Mouse (Mus musculus) heart, embryonic 16.5 days (tissue): ENCODE data around the gene Nsd2. TPM values are rescaled to one million over a fixed set of nuclear protein-coding genes. Genes with fewer than 3 reads are reported as not detected.

Experiments used
- ATAC-seq: fragments of 200-750 bp; cut with Nextera tagmentation; replicated peaks from 2 replicates; pipeline ENCODE4 v1.8.0; 2017; ENCODE audit warnings: moderate number of reproducible peaks; ENCODE audit not compliant: insufficient read depth, low FRiP score; ENCODE audit errors: extremely low read depth
- H3K27ac ChIP-seq: fragments of 300-500 bp; sonication (generic); 2 replicates; pipeline ENCODE4 v1.5.1; 2014; ENCODE audit warnings: mild to moderate bottlenecking, low read length, control low read depth, moderate library complexity
- H3K27me3 ChIP-seq: fragments of 300-500 bp; sonication (generic); 2 replicates; pipeline ENCODE4 v1.6.1; 2014; ENCODE audit warnings: low read length, mixed read lengths; ENCODE audit not compliant: control insufficient read depth, insufficient read depth
- H3K36me3 ChIP-seq: fragments of 300-500 bp; sonication (generic); 2 replicates; pipeline ENCODE4 v1.6.1; 2014; ENCODE audit not compliant: control insufficient read depth, insufficient read depth
- H3K4me1 ChIP-seq: fragments of 300-500 bp; sonication (generic); 2 replicates; pipeline ENCODE4 v1.6.1; 2014; ENCODE audit warnings: low read length, mixed read lengths; ENCODE audit not compliant: control insufficient read depth, insufficient read depth
- H3K4me2 ChIP-seq: fragments of 300-500 bp; sonication (generic); 2 replicates; pipeline ENCODE4 v1.6.1; 2014; ENCODE audit warnings: low read depth, mild to moderate bottlenecking, control low read depth, low read length
- H3K4me3 ChIP-seq: fragments of 300-500 bp; sonication (generic); 2 replicates; pipeline ENCODE4 v1.5.1; 2014; ENCODE audit warnings: mild to moderate bottlenecking, control low read depth, low read length
- H3K9ac ChIP-seq: fragments of 300-500 bp; sonication (generic); 2 replicates; pipeline ENCODE4 v1.6.1; 2014; ENCODE audit warnings: low read length, control low read depth
- H3K9me3 ChIP-seq: fragments of 300-500 bp; sonication (generic); replicated peaks from 2 replicates; pipeline ENCODE4 v1.6.1; 2016; ENCODE audit warnings: low read length; ENCODE audit not compliant: control insufficient read depth
- WGBS: fragments of 180-500 bp; shearing (Covaris S2); extraction: QIAGEN DNeasy Blood & Tissue Kit; methylation state at CpG from one replicate; pipeline ENCODE4 v1.1.7; 2014; 5-methylcytosine and 5-hydroxymethylcytosine counted together
- polyA plus RNA-seq: library from polyadenylated mRNA; unstranded; fragments of >200 nt; fragmentation: Nextera tagmentation; extraction: Ambion mirVana; gene quantifications from 2 replicates; pipeline ENCODE4 v1.2.1, GENCODE M21; 2015

Gene Nsd2
- polyA plus RNA-seq, 1 experiment from 2014 or later: 24.3 TPM

DNA sequence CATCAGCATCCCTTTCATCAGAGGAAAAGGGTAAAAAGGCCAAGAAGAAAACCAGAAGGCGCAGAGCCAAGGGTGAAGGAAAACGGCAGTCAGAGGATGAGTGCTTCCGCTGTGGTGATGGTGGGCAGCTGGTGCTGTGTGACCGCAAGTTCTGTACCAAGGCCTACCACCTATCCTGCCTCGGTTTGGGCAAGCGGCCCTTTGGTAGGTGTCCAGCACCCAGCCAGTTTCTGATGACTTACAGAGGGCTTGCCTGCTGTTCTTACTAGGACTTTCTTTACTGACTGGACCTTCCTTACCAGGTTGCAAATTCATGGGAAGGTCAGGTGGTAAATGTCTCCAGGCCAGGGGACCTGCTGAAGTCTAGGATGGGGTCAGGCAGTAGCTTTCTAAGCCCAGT lies 72.9 kb downstream of the Nsd2 start:
- Histone ChIP-seq H3K36me3 (peaks cover 75% of the 10 kb centered on the region), H3K4me1 (no peaks in the 10 kb centered on the region), H3K27ac (no peak overlapping the region), H3K27me3 (no peaks in the 10 kb centered on the region), H3K4me3 (no peak overlapping the region), H3K9me3 (no peaks in the 10 kb centered on the region), H3K4me2 (no peak overlapping the region), H3K9ac (no peak overlapping the region)
- ATAC-seq: no peak
- 92% methylated on average over 6 of the region's 6 CpGs for WGBS

DNA sequence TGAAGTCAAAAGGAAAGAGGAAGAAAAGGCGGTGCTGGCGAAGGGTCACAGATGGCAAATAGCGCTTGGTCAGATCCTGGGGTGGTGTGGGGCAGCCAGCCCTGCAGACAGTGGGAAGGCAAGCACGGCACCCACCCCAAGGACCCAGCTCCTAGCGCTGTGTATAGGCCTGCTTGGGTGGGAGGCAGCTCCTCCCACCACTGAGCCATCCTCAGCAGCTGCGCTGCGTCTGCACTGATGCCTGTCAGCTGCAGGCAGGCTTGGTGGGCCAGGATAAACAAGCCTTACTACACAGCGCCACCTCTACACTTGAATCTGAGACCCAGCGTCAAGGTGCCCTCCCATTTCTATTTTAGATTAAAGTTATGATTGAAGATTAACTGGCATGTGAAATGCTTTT lies 74.6 kb downstream of the Nsd2 start:
- 84% methylated on average over 9 of the region's 9 CpGs for WGBS
- H3K9ac ChIP-seq: no peak overlapping the region
- no peak overlapping the region for H3K4me2 ChIP-seq
- peaks cover 78% of the 10 kb centered on the region for H3K36me3 ChIP-seq
- H3K27me3 ChIP-seq: no peaks in the 10 kb centered on the region
- no peak for ATAC-seq
- H3K9me3 ChIP-seq: no peaks in the 10 kb centered on the region
- H3K4me3 ChIP-seq: no peak overlapping the region
- H3K27ac ChIP-seq: no peak overlapping the region
- H3K4me1 ChIP-seq: no peaks in the 10 kb centered on the region

DNA sequence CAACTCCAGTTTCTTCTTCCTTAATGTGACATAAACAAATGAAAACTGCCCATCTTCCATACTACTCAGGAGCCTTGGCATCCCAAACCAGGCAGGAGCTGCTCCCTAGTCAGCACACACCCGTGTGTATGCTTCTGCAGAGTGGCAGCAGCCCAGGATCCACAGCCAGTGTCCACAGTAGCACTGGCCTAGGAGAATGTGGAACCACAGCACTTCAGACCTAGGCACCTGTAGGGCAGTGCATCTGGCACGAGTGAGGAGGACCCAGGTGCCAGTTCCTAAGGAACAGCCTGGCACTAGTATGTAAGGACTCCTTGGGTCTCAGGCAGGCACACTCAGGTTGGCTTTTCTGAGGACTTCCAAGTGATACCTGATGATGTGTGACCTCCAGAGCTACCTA lies 76.6 kb downstream of the Nsd2 start:
- WGBS: 78% methylated on average over 2 of the region's 2 CpGs
- Histone ChIP-seq H3K4me1 (no peaks in the 10 kb centered on the region), H3K27me3 (no peaks in the 10 kb centered on the region), H3K4me2 (no peak overlapping the region), H3K9me3 (no peaks in the 10 kb centered on the region), H3K36me3 (peaks cover 74% of the 10 kb centered on the region), H3K27ac (no peak overlapping the region), H3K4me3 (no peak overlapping the region), H3K9ac (no peak overlapping the region)
- ATAC-seq: no peak

DNA sequence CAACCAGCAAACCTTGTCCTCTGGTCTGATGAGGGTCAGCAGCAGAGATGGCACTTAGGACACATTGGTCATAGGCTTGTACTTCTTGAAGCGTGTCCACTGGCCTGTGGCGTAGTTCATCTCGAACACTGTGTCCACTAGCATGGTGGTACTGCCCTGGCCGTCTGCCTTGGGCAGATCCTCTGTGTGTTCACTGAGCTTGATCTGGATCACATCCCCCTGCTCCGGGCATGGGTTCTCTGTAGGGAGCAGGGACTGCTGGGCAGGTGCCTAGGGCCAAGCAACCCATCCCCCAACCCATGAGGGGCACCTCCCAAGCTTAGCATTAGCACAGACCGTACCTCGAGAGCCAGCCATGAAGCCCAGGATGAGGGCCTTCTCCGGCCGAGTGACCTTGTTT lies 78.1 kb downstream of the Nsd2 start:
- Histone ChIP-seq H3K9ac (no peak overlapping the region), H3K4me2 (no peak overlapping the region), H3K27me3 (no peaks in the 10 kb centered on the region), H3K9me3 (no peaks in the 10 kb centered on the region), H3K4me1 (no peaks in the 10 kb centered on the region), H3K27ac (no peak overlapping the region), H3K4me3 (no peak overlapping the region), H3K36me3 (peaks cover 66% of the 10 kb centered on the region)
- 88% methylated on average over 9 of the region's 9 CpGs for WGBS
- ATAC-seq: no peak

DNA sequence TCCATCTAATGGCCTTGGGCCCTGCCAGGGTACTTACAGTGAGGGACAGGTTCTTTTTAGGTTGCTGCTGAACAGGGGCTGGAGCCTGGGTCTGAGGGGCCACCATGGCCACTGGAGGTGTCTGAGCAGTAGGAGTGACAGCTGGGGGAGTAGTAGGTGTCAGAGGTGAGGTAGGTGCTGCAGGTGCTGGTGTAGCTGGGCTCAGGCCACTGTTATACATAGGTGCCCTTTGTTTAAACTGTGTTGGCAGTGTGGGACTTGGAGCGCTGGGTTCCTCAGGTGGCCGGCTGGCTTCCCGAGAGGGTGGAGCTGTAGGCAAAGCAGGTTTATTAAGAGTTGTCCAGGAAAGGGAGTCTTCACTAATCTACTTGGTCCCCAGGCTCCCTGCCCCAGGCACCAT lies 78.7 kb downstream of the Nsd2 start:
- Histone ChIP-seq H3K27me3 (no peaks in the 10 kb centered on the region), H3K4me3 (no peak overlapping the region), H3K27ac (no peak overlapping the region), H3K4me2 (no peak overlapping the region), H3K4me1 (no peaks in the 10 kb centered on the region), H3K9me3 (no peaks in the 10 kb centered on the region), H3K9ac (no peak overlapping the region), H3K36me3 (peaks cover 61% of the 10 kb centered on the region)
- ATAC-seq: no peak
- WGBS: 93% methylated on average over 3 of the region's 3 CpGs

DNA sequence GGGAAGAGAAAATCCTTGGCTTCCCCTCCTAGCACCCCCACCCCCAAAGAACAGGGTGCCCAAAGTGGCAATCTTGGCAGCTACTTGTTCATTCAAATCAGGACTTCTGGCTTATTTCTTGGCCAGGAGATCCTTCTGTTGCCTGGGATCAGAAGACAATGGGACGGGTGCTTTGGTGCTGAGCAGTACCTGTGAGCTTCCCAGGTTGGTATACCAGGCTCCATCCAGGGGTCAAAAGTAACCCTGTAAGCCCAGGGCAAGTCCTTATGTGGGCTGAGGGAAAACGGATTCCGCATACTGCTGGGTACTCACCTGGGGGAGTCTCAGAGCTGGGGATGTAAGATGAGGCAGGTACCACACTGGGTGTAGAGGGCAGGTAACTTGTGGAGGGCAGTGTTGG lies 79.6 kb downstream of the Nsd2 start:
- Histone ChIP-seq H3K4me1 (no peaks in the 10 kb centered on the region), H3K4me3 (no peak overlapping the region), H3K9me3 (no peaks in the 10 kb centered on the region), H3K36me3 (peaks cover 52% of the 10 kb centered on the region), H3K4me2 (no peak overlapping the region), H3K9ac (no peak overlapping the region), H3K27me3 (no peaks in the 10 kb centered on the region), H3K27ac (no peak overlapping the region)
- ATAC-seq: no peak
- WGBS: 91% methylated on average over 3 of the region's 3 CpGs

DNA sequence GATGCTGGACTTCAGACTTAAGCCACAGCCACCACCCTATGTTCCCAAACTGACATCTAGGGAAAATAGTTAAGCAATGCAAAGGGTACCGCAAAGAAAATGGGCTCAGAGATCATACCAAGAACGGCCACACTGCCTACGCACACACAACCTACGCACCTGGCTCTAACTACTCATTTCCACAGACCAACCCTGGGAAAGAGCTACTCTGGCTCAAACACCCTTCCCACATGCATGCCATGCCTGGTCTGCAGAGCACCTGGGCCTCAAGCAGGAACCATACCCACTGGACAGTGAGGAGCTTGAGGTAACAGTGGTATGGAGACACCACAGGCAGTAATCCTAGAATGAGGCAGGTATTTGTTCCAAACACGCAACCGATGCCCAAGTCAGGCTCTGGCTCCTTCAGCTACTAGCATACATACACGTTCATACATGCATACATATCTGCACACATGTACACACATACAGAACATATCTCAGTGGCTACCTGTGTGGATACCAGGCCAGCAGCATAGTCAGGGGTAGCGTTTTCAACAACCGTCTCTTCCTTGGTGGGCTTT lies 80.3 kb downstream of the Nsd2 start:
- H3K27me3 ChIP-seq: no peaks in the 10 kb centered on the region
- H3K9ac ChIP-seq: no peak overlapping the region
- WGBS: 94% methylated on average over 9 of the region's 9 CpGs
- no peak overlapping the region for H3K4me3 ChIP-seq
- ATAC-seq: no peak
- no peak overlapping the region for H3K27ac ChIP-seq
- H3K4me2 ChIP-seq: no peak overlapping the region
- H3K36me3 ChIP-seq: peaks cover 46% of the 10 kb centered on the region
- no peaks in the 10 kb centered on the region for H3K9me3 ChIP-seq
- no peaks in the 10 kb centered on the region for H3K4me1 ChIP-seq

DNA sequence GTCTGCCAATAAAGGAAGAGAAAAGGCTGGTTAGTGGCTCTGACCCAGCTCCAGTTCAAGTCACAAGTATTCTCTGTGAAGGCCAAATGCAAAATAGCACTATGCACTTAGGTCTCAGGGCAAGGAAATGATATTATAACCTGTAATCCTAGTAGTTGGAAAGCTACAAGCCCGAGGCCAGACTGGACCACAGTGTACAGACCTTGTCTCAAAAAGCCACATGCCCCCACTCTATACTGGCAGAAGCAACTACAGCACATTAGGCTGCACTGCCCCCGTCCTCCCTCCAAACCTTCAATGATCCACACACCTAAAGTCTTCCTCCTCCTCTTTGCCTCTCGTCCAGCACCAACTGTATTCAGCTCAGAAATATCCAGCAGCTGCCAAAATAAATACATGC lies 80.8 kb downstream of the Nsd2 start:
- no peak for ATAC-seq

DNA sequence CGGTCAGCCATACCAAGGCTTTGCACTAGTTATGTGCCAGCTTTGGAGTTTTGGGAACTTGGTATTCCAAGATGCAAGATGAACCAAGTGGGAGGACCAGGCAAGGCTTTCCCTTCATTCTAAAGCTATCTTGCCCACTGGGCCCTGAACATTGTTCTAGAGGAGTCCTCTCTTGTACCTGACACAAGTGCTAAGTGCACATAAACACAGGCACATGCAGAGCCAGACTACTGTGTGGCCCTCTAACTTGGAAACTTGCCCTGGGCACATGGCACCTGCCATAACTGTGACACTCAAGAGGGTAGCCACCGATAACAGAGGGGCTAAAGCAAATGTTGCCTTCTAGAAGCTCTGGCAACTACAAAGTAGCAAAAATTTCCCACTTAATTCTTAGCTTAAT lies 82.2 kb downstream of the Nsd2 start:
- Histone ChIP-seq H3K27me3 (no peaks in the 10 kb centered on the region), H3K9me3 (no peaks in the 10 kb centered on the region), H3K4me1 (no peaks in the 10 kb centered on the region), H3K4me3 (no peak overlapping the region), H3K36me3 (peaks cover 34% of the 10 kb centered on the region), H3K4me2 (no peak overlapping the region), H3K9ac (no peak overlapping the region), H3K27ac (no peak overlapping the region)
- 77% methylated on average over 2 of the region's 2 CpGs for WGBS
- no peak for ATAC-seq

More for the DNA sequence above, 80.8 kb downstream of the Nsd2 start:
- Histone ChIP-seq H3K4me2 (no peak overlapping the region), H3K4me1 (no peaks in the 10 kb centered on the region), H3K27ac (no peak overlapping the region), H3K27me3 (no peaks in the 10 kb centered on the region), H3K9me3 (no peaks in the 10 kb centered on the region), H3K9ac (no peak overlapping the region), H3K4me3 (no peak overlapping the region), H3K36me3 (peaks cover 44% of the 10 kb centered on the region)
- WGBS: 71% methylated on average over 3 of the region's 3 CpGs

DNA sequence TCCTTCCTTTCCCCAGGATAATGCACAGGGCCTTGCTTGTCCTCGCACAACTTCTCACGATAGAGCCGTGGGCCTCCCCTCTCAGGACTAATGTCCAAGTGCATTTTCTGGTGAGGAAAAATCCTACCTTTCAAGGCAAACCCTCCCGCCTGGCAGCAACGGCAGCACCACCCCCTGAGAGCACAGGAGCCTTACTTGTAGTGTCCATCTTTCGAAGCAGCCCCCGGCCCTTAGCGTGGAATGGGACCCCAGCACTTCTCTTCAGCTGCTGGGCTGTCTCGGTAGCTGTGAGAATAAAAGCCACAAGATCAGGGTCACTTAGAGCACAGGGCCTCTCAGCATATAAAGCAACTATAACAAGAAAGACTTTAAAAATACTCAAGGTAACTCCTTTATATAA lies 82.7 kb downstream of the Nsd2 start:
- Histone ChIP-seq H3K4me1 (no peaks in the 10 kb centered on the region), H3K27ac (no peak overlapping the region), H3K9ac (no peak overlapping the region), H3K9me3 (no peaks in the 10 kb centered on the region), H3K4me3 (no peak overlapping the region), H3K27me3 (no peaks in the 10 kb centered on the region), H3K4me2 (no peak overlapping the region), H3K36me3 (peaks cover 34% of the 10 kb centered on the region)
- ATAC-seq: no peak
- WGBS: 91% methylated on average over 9 of the region's 9 CpGs
